Comparison of ENCODE assay signal across 15 mouse cellular contexts in genomic region chr4:59831038-59831437, GRCm38 (mm10).
DNase-seq lines count a peak whose midpoint lies in the region.
"Had no signal": no experiment of that assay in that cellular context is flagged by ENCODE, and none has a peak within 500 bp of the region (broad histone marks: within the 10 kb centered on the region; RNA-seq: fewer than 3 reads in every experiment).

No protein-coding gene starts in this region.

- peak; percentile 22 for DNase-seq in 3T3-L1 (ENCODE audit: low read depth, low spot score)
- DNase-seq in NIH3T3 (ENCODE audit: low read depth) = peak; percentile 47
- DNase-seq in lung, postnatal 14 days = peak; percentile 41
- DNase-seq in testis, postnatal 10 days (ENCODE audit: low spot score) = no peak
- DNase-seq in c-Kit-positive CD71-positive TER-119-positive erythroid progenitor cells, embryonic 14.5 days (ENCODE audit: low spot score) = no peak
- no peak for DNase-seq in kidney, postnatal 36 days
- DNase-seq: adrenal gland, postnatal 14 days; cerebellum, adult 11-12 months; cerebellum, adult 8-10 months; cerebellum, postnatal 10 days; forebrain, postnatal 0 days; gastrocnemius, adult 2 months; gastrocnemius, postnatal 14 days; heart, adult 11 months; heart, postnatal 36 days had no signal

Comparison
In these comparisons a context has a peak if more than half of its experiments do, and no peak if none do; other contexts are left out.
1. DNase-seq: peak in 3T3-L1 (single experiment), NIH3T3 (single experiment) and lung, postnatal 14 days (single experiment); none in testis, postnatal 10 days (single experiment), c-Kit-positive CD71-positive TER-119-positive erythroid progenitor cells, embryonic 14.5 days (single experiment) and kidney, postnatal 36 days (0 of 2).